Mouse (Mus musculus): ENCODE data around the gene Tesmin.

Gene Tesmin

GRCm38 (mm10) chr19:3388629-3389057 is at the start of gene Tesmin:
Gene Tesmin, plus strand, starts transcription at chr19:3388857.
- CTCF ChIA-PET = no interaction called here

GRCm38 (mm10) chr19:3339187-3339586 is 49.5 kb upstream of the Tesmin start:
- CTCF ChIA-PET = interaction anchor here (0.6 kb wide), 1 partner anchor 163 kb away, joined by 3 read pairs; no protein-coding TSS in a partner anchor

GRCm38 (mm10) chr19:3341021-3341420 is 47.6 kb upstream of the Tesmin start:
- CTCF ChIA-PET = no interaction called here

GRCm38 (mm10) chr19:3343929-3344328 is 44.7 kb upstream of the Tesmin start:
- CTCF ChIA-PET = no interaction called here

- CTCF ChIA-PET = no interaction called here
Measured at GRCm38 (mm10) chr19:3344636-3345544, 43.8 kb upstream of the Tesmin start.

- CTCF ChIA-PET = interaction anchor here (1.4 kb wide), 1 partner anchor 56 kb away, joined by 3 read pairs; no protein-coding TSS in a partner anchor
Measured at GRCm38 (mm10) chr19:3347784-3348183, 40.9 kb upstream of the Tesmin start.

- CTCF ChIA-PET = no interaction called here
Measured at GRCm38 (mm10) chr19:3353415-3354111, 35.1 kb upstream of the Tesmin start.

- CTCF ChIA-PET = no interaction called here
Measured at GRCm38 (mm10) chr19:3355096-3355495, 33.6 kb upstream of the Tesmin start.

GRCm38 (mm10) chr19:3356516-3356915 is 32.1 kb upstream of the Tesmin start:
- CTCF ChIA-PET = no interaction called here

- CTCF ChIA-PET = interaction anchor here (1.1 kb wide), 1 partner anchor 36 kb away, joined by 4 read pairs; the partner anchor contains the start of gene Cpt1a
Measured at GRCm38 (mm10) chr19:3357620-3358019, 31.0 kb upstream of the Tesmin start.

- CTCF ChIA-PET = interaction anchor here (0.6 kb wide), 1 partner anchor 64 kb away, joined by 3 read pairs; no protein-coding TSS in a partner anchor
Measured at GRCm38 (mm10) chr19:3359841-3360588, 28.6 kb upstream of the Tesmin start.

GRCm38 (mm10) chr19:3363510-3363909 is 25.1 kb upstream of the Tesmin start:
- CTCF ChIA-PET = no interaction called here

GRCm38 (mm10) chr19:3365089-3365488 is 23.6 kb upstream of the Tesmin start:
- CTCF ChIA-PET = no interaction called here

GRCm38 (mm10) chr19:3368276-3368675 is 20.4 kb upstream of the Tesmin start:
- CTCF ChIA-PET = no interaction called here

- CTCF ChIA-PET = interaction anchor here (0.6 kb wide), 1 partner anchor 48 kb away, joined by 9 read pairs; no protein-coding TSS in a partner anchor
Measured at GRCm38 (mm10) chr19:3373380-3373779, 15.3 kb upstream of the Tesmin start.

GRCm38 (mm10) chr19:3374028-3374427 is 14.6 kb upstream of the Tesmin start:
- CTCF ChIA-PET = no interaction called here

- CTCF ChIA-PET = no interaction called here
Measured at GRCm38 (mm10) chr19:3375945-3376495, 12.6 kb upstream of the Tesmin start.

GRCm38 (mm10) chr19:3376966-3377715 is 11.5 kb upstream of the Tesmin start:
- CTCF ChIA-PET = no interaction called here

- CTCF ChIA-PET = no interaction called here
Measured at GRCm38 (mm10) chr19:3378614-3379013, 10.0 kb upstream of the Tesmin start.

GRCm38 (mm10) chr19:3388061-3388460 is 596 bp upstream of the Tesmin start:
- CTCF ChIA-PET = no interaction called here

GRCm38 (mm10) chr19:3389089-3389488 is 432 bp downstream of the Tesmin start:
- CTCF ChIA-PET = no interaction called here
